Mouse (Mus musculus) testis, postnatal 14 days (tissue): ENCODE results near the gene Evi5l.
A peak's percentile ranks its signal among the peaks of the same experiment; 100 is the strongest.

Source experiments
- DNase-seq: peaks from one replicate; pipeline ENCODE4 v3.0.0; 2021; ENCODE audit warnings: low spot score

Gene Evi5l

GRCm38 (mm10) chr8:4165852-4166751, at the start of gene Evi5l:
Gene Evi5l (plus strand): TSS chr8:4166567.
- peak; percentile 98 for DNase-seq

- DNase-seq: no peak
Measured at GRCm38 (mm10) chr8:4133798-4134197, 32.6 kb upstream of the Evi5l start, which contains the start of gene Cd209g. Gene Cd209g (plus strand): TSS chr8:4134098.

GRCm38 (mm10) chr8:4139660-4140646, 26.4 kb upstream of the Evi5l start:
- DNase-seq: peak; percentile 64

- no peak for DNase-seq
Measured at GRCm38 (mm10) chr8:4141721-4142120, 24.6 kb upstream of the Evi5l start.

GRCm38 (mm10) chr8:4147272-4147671, 19.1 kb upstream of the Evi5l start:
- DNase-seq: no peak

- no peak for DNase-seq
Measured at GRCm38 (mm10) chr8:4154878-4155277, 11.5 kb upstream of the Evi5l start.

GRCm38 (mm10) chr8:4162786-4163185, 3.6 kb upstream of the Evi5l start:
- DNase-seq: no peak

GRCm38 (mm10) chr8:4165176-4165851, 1.1 kb upstream of the Evi5l start:
- DNase-seq: no peak

GRCm38 (mm10) chr8:4166881-4167525, 636 bp downstream of the Evi5l start:
- no peak for DNase-seq

GRCm38 (mm10) chr8:4167918-4168317, 1.6 kb downstream of the Evi5l start:
- DNase-seq: no peak

- DNase-seq: no peak
Measured at GRCm38 (mm10) chr8:4172486-4172885, 6.1 kb downstream of the Evi5l start.

GRCm38 (mm10) chr8:4174018-4174417, 7.7 kb downstream of the Evi5l start:
- DNase-seq: no peak

GRCm38 (mm10) chr8:4183409-4183808, 17.0 kb downstream of the Evi5l start:
- no peak for DNase-seq

GRCm38 (mm10) chr8:4186151-4186550, 19.8 kb downstream of the Evi5l start:
- peak; percentile 29 for DNase-seq

- no peak for DNase-seq
Measured at GRCm38 (mm10) chr8:4188605-4189004, 22.2 kb downstream of the Evi5l start.

- no peak for DNase-seq
Measured at GRCm38 (mm10) chr8:4189031-4189722, 22.8 kb downstream of the Evi5l start.

GRCm38 (mm10) chr8:4192305-4192704, 25.9 kb downstream of the Evi5l start:
- no peak for DNase-seq

GRCm38 (mm10) chr8:4192807-4193587, 26.6 kb downstream of the Evi5l start:
- DNase-seq: peak; percentile 75

- no peak for DNase-seq
Measured at GRCm38 (mm10) chr8:4193588-4193894, 27.2 kb downstream of the Evi5l start.

GRCm38 (mm10) chr8:4201321-4201720, 35.0 kb downstream of the Evi5l start:
- no peak for DNase-seq
